Mouse (Mus musculus): ENCODE results near the gene Naa80. TPM values are rescaled to one million over a fixed set of nuclear protein-coding genes. Genes with fewer than 3 reads are reported as not detected.

The Naa80 gene
- total and polyA plus RNA-seq, 2 experiments = 12.3 to 130 TPM

- no peak for TF ChIP-seq POLR2A (IDR thresholded peaks at IDR 0.05; ENCODE audit: extremely low read depth, insufficient read depth, low read length)
- TF ChIP-seq CTCF (IDR thresholded peaks at IDR 0.05; ENCODE audit: low read depth, low read length) = no peak
- Histone ChIP-seq H3K36me3 (ENCODE audit: control insufficient read depth, insufficient read depth, low read length) (no peaks in the 10 kb centered on the region; the same call in 1 of the 2 replicates), H3K4me3 (ENCODE audit: insufficient read depth, low read depth, low read length) (no peak overlapping the region), H3K27ac (replicated peaks; ENCODE audit: insufficient read depth, low read depth, low read length) (peak overlapping the region; percentile 83), H3K4me1 (ENCODE audit: control insufficient read depth, insufficient read depth, low read length) (peaks cover 17% of the 10 kb centered on the region), H3K79me2 (ENCODE audit: control insufficient read depth, insufficient read depth, low read length) (peaks cover 7% of the 10 kb centered on the region; the same call in 1 of the 2 replicates), H3K27me3 (ENCODE audit: control insufficient read depth, insufficient read depth, low read length) (no peaks in the 10 kb centered on the region), H3K9ac (ENCODE audit: low read depth, low read length) (peak overlapping the region; percentile 56)
- peak; percentile 86 for DNase-seq (ENCODE audit: extremely low read depth, low read depth, low spot score)
- WGBS = 10% methylated on average over 13 of the region's 13 CpGs
Observed at GRCm38 (mm10) chr9:107618778-107619545, 40.3 kb downstream of the Naa80 start.

GRCm38 (mm10) chr9:107619546-107619879 lies 40.8 kb downstream of the Naa80 start:
- no peaks in the 10 kb centered on the region; the same call in 1 of the 2 replicates for H3K36me3 ChIP-seq (ENCODE audit: control insufficient read depth, insufficient read depth, low read length)
- peaks cover 11% of the 10 kb centered on the region; the same call in 1 of the 2 replicates for H3K79me2 ChIP-seq (ENCODE audit: control insufficient read depth, insufficient read depth, low read length)
- H3K27me3 ChIP-seq (ENCODE audit: control insufficient read depth, insufficient read depth, low read length) = no peaks in the 10 kb centered on the region
- DNase-seq (ENCODE audit: extremely low read depth, low read depth, low spot score) = no peak
- no peak overlapping the region for H3K4me3 ChIP-seq (ENCODE audit: insufficient read depth, low read depth, low read length)
- H3K9ac ChIP-seq (ENCODE audit: low read depth, low read length) = no peak overlapping the region
- 56% methylated on average over 13 of the region's 13 CpGs for WGBS
- TF ChIP-seq POLR2A (IDR thresholded peaks at IDR 0.05; ENCODE audit: extremely low read depth, insufficient read depth, low read length) = no peak
- no peak for TF ChIP-seq CTCF (IDR thresholded peaks at IDR 0.05; ENCODE audit: low read depth, low read length)
- peak overlapping the region; percentile 55 for H3K27ac ChIP-seq (replicated peaks; ENCODE audit: insufficient read depth, low read depth, low read length)
- peaks cover 21% of the 10 kb centered on the region for H3K4me1 ChIP-seq (ENCODE audit: control insufficient read depth, insufficient read depth, low read length)

GRCm38 (mm10) chr9:107620954-107621353 lies 42.3 kb downstream of the Naa80 start:
- Histone ChIP-seq H3K79me2 (ENCODE audit: control insufficient read depth, insufficient read depth, low read length) (peaks cover 24% of the 10 kb centered on the region), H3K4me1 (ENCODE audit: control insufficient read depth, insufficient read depth, low read length) (peaks cover 24% of the 10 kb centered on the region), H3K4me3 (ENCODE audit: insufficient read depth, low read depth, low read length) (no peak overlapping the region), H3K27me3 (ENCODE audit: control insufficient read depth, insufficient read depth, low read length) (no peaks in the 10 kb centered on the region), H3K27ac (replicated peaks; ENCODE audit: insufficient read depth, low read depth, low read length) (no peak overlapping the region), H3K36me3 (ENCODE audit: control insufficient read depth, insufficient read depth, low read length) (no peaks in the 10 kb centered on the region; the same call in 1 of the 2 replicates), H3K9ac (ENCODE audit: low read depth, low read length) (no peak overlapping the region)
- no peak for DNase-seq (ENCODE audit: extremely low read depth, low read depth, low spot score)
- TF ChIP-seq CTCF (IDR thresholded peaks at IDR 0.05; ENCODE audit: low read depth, low read length) (no peak), POLR2A (IDR thresholded peaks at IDR 0.05; ENCODE audit: extremely low read depth, insufficient read depth, low read length) (no peak)

- no peak overlapping the region for H3K4me3 ChIP-seq (ENCODE audit: insufficient read depth, low read depth, low read length)
- TF ChIP-seq CTCF (IDR thresholded peaks at IDR 0.05; ENCODE audit: low read depth, low read length) = no peak
- TF ChIP-seq POLR2A (IDR thresholded peaks at IDR 0.05; ENCODE audit: extremely low read depth, insufficient read depth, low read length) = no peak
- 75% methylated on average over 5 of the region's 5 CpGs for WGBS
- H3K9ac ChIP-seq (ENCODE audit: low read depth, low read length) = 0 out of 2 replicates have a peak overlapping the region, but pooled peaks have one; percentile 9
- H3K36me3 ChIP-seq (ENCODE audit: control insufficient read depth, insufficient read depth, low read length) = no peaks in the 10 kb centered on the region
- H3K4me1 ChIP-seq (ENCODE audit: control insufficient read depth, insufficient read depth, low read length) = peaks cover 16% of the 10 kb centered on the region
- H3K27me3 ChIP-seq (ENCODE audit: control insufficient read depth, insufficient read depth, low read length) = no peaks in the 10 kb centered on the region
- peak overlapping the region; percentile 44 for H3K27ac ChIP-seq (replicated peaks; ENCODE audit: insufficient read depth, low read depth, low read length)
- peaks cover 49% of the 10 kb centered on the region for H3K79me2 ChIP-seq (ENCODE audit: control insufficient read depth, insufficient read depth, low read length)
- DNase-seq (ENCODE audit: extremely low read depth, low read depth, low spot score) = no peak
Observed at GRCm38 (mm10) chr9:107624539-107624938, 45.9 kb downstream of the Naa80 start.

- Histone ChIP-seq H3K36me3 (ENCODE audit: control insufficient read depth, insufficient read depth, low read length) (no peaks in the 10 kb centered on the region), H3K4me1 (ENCODE audit: control insufficient read depth, insufficient read depth, low read length) (peaks cover 13% of the 10 kb centered on the region), H3K79me2 (ENCODE audit: control insufficient read depth, insufficient read depth, low read length) (peaks cover 53% of the 10 kb centered on the region), H3K27ac (replicated peaks; ENCODE audit: insufficient read depth, low read depth, low read length) (peak overlapping the region; percentile 40), H3K4me3 (ENCODE audit: insufficient read depth, low read depth, low read length) (no peak overlapping the region), H3K9ac (ENCODE audit: low read depth, low read length) (peak overlapping the region; percentile 10; the same call in 1 of the 2 replicates), H3K27me3 (ENCODE audit: control insufficient read depth, insufficient read depth, low read length) (no peaks in the 10 kb centered on the region)
- TF ChIP-seq POLR2A (IDR thresholded peaks at IDR 0.05; ENCODE audit: extremely low read depth, insufficient read depth, low read length) (no peak), CTCF (IDR thresholded peaks at IDR 0.05; ENCODE audit: low read depth, low read length) (no peak)
- WGBS = 76% methylated on average over 3 of the region's 3 CpGs
- DNase-seq (ENCODE audit: extremely low read depth, low read depth, low spot score) = no peak
Observed at GRCm38 (mm10) chr9:107624951-107625350, 46.3 kb downstream of the Naa80 start.
